In the genomic region with DNA sequence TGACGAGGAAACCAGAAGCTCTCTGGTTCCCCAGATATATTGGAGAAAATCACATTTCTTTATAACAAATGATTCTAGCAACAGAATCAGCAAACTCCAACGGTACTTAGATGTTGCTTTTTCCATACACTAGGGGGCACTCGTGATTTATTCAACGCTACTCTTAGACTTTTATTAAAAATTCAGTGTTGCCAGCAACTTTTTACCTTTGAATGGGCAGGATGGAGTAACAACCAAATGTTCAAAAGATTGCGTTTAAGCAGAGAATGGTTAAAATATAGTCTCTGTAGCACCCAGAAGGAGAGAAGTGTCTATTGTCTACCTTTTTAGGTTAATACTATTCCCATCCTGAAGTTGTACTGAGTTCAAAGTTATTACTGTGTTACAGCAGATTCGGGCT, we compare ENCODE assay signal across 9 mouse cellular contexts.
A peak's percentile ranks its signal among the peaks of the same experiment; 100 is the strongest.
DNase-seq lines count a peak whose midpoint lies in the region; ATAC-seq and TF ChIP-seq lines count a peak whose summit lies in the region.
"Had no signal": no experiment of that assay in that cellular context is flagged by ENCODE, and none has a peak within 500 bp of the region (broad histone marks: within the 10 kb centered on the region; RNA-seq: fewer than 3 reads in every experiment).

No protein-coding gene starts in this region.

- peak; percentile 34 to 69 for DNase-seq in heart, postnatal 10 days
- DNase-seq in spleen, postnatal 36 days (ENCODE audit: low spot score in 2 of 2) = peak; percentile 1 to 24
- DNase-seq in spleen, postnatal 14 days (ENCODE audit: low spot score in 2 of 2) = no peak
- DNase-seq in c-Kit-positive CD71-negative TER-119-negative erythroid progenitor cells, embryonic 14.5 days (ENCODE audit: low read depth) = peak; percentile 14
- DNase-seq in heart, postnatal 4 days = peak; percentile 16
- peak; percentile 89 for DNase-seq in midbrain, postnatal 0 days (ENCODE audit: low spot score)
- no peak for DNase-seq in urinary bladder, adult 18-20 months (ENCODE audit: low spot score in 2 of 2)

- H3K9me3 ChIP-seq in heart, embryonic 11.5 days (replicated peaks; ENCODE audit: control insufficient read depth, low read length) = no peaks in the 10 kb centered on the region
- no peaks in the 10 kb centered on the region for H3K9me3 ChIP-seq in midbrain, postnatal 0 days (ENCODE audit: low read length)
- H3K9me3 ChIP-seq: hindbrain, embryonic 15.5 days had no signal

- ATAC-seq in heart, embryonic 11.5 days (replicated peaks; ENCODE audit: insufficient number of reproducible peaks, low FRiP score, low TSS enrichment) = no peak
- ATAC-seq in midbrain, postnatal 0 days (ENCODE audit: low FRiP score) = no peak

- H3K4me1 ChIP-seq in heart, embryonic 11.5 days (ENCODE audit: control insufficient read depth, insufficient read depth, low read length) = 0 out of 2 replicates have a peak, but pooled peaks cover 4% of the 10 kb centered on the region
- no peaks in the 10 kb centered on the region for H3K4me1 ChIP-seq in midbrain, postnatal 0 days (ENCODE audit: insufficient read depth, low read length)
- H3K4me1 ChIP-seq: hindbrain, embryonic 15.5 days had no signal

- 21% methylated on average over 6 of the region's 6 CpGs for WGBS in heart, embryonic 11.5 days (ENCODE audit: insufficient replicate concordance)
- 15% methylated on average over 6 of the region's 6 CpGs for WGBS in midbrain, postnatal 0 days

- no peak overlapping the region for H3K9ac ChIP-seq in heart, embryonic 11.5 days (ENCODE audit: low read depth, low read length)
- no peak overlapping the region for H3K9ac ChIP-seq in midbrain, postnatal 0 days (replicated peaks; ENCODE audit: low read length, poor library complexity, severe bottlenecking)
- H3K9ac ChIP-seq: hindbrain, embryonic 15.5 days had no signal

- no peak overlapping the region for H3K4me3 ChIP-seq in heart, embryonic 11.5 days (ENCODE audit: low read depth, low read length)
- no peak overlapping the region for H3K4me3 ChIP-seq in midbrain, postnatal 0 days (ENCODE audit: low read depth, low read length)
- H3K4me3 ChIP-seq: hindbrain, embryonic 15.5 days had no signal

- H3K27ac ChIP-seq in heart, embryonic 11.5 days (ENCODE audit: low read depth, low read length) = no peak overlapping the region
- H3K27ac ChIP-seq in midbrain, postnatal 0 days (ENCODE audit: low read depth, low read length) = no peak overlapping the region
- H3K27ac ChIP-seq: hindbrain, embryonic 15.5 days had no signal

- no peak overlapping the region for H3K4me2 ChIP-seq in heart, embryonic 11.5 days
- no peak overlapping the region for H3K4me2 ChIP-seq in midbrain, postnatal 0 days (ENCODE audit: low read depth, low read length, poor library complexity, severe bottlenecking)
- H3K4me2 ChIP-seq: hindbrain, embryonic 15.5 days had no signal

- no peaks in the 10 kb centered on the region for H3K27me3 ChIP-seq in heart, embryonic 11.5 days (ENCODE audit: control insufficient read depth, insufficient read depth, low read length)
- no peaks in the 10 kb centered on the region for H3K27me3 ChIP-seq in midbrain, postnatal 0 days (ENCODE audit: insufficient read depth, low read length)
- H3K27me3 ChIP-seq: hindbrain, embryonic 15.5 days had no signal

- TF ChIP-seq CTCF in midbrain, postnatal 0 days (IDR thresholded peaks at IDR 0.05) = peak; percentile 91

- intact Hi-C loops in heart, postnatal 10 days (cut with DNase I) = loop anchor here (5.0 to 10.0 kb wide), 6 partner anchors 473 to 1952 kb away; partner anchors contain the start of gene Cblb

- no peaks in the 10 kb centered on the region for H3K36me3 ChIP-seq in heart, embryonic 11.5 days (ENCODE audit: control insufficient read depth, insufficient read depth, low read length)
- H3K36me3 ChIP-seq in midbrain, postnatal 0 days (ENCODE audit: insufficient read depth, low read length) = no peaks in the 10 kb centered on the region
- H3K36me3 ChIP-seq: hindbrain, embryonic 15.5 days had no signal

Comparison
In these comparisons a context has a peak if more than half of its experiments do, and no peak if none do; other contexts are left out.
1. DNase-seq: peak in heart, postnatal 10 days (2 of 2), spleen, postnatal 36 days (2 of 2), c-Kit-positive CD71-negative TER-119-negative erythroid progenitor cells, embryonic 14.5 days (single experiment), heart, postnatal 4 days (single experiment) and midbrain, postnatal 0 days (single experiment); none in spleen, postnatal 14 days (0 of 2) and urinary bladder, adult 18-20 months (0 of 2).